Comparison of ENCODE assay signal across 9 mouse cellular contexts in genomic region chr4:24763451-24763850, GRCm38 (mm10).
"Had no signal": no experiment of that assay in that cellular context is flagged by ENCODE, and none has a peak within 500 bp of the region (broad histone marks: within the 10 kb centered on the region; RNA-seq: fewer than 3 reads in every experiment).

No protein-coding gene starts in this region.

- ATAC-seq: liver, postnatal 0 days; midbrain, embryonic 16.5 days had no signal

- DNase-seq: kidney, postnatal 10 days; liver; liver, embryonic 13.5 days; liver, postnatal 0 days; lung, postnatal 14 days; right cerebral cortex, adult 18-20 months; right cerebral cortex, postnatal 25 days; thymus, postnatal 36 days had no signal
